Mouse (Mus musculus) stomach, postnatal 0 days (tissue): ENCODE data around the gene Kalrn. TPM values are rescaled to one million over a fixed set of nuclear protein-coding genes. Genes with fewer than 3 reads are reported as not detected.

Experiments
- ATAC-seq: fragments of 200-750 bp; cut with Nextera tagmentation; 2 replicates; pipeline ENCODE4 v1.8.0; 2017; ENCODE audit not compliant: low FRiP score, low TSS enrichment
- DNase-seq: peaks from one replicate; pipeline ENCODE4 v3.0.0-alpha.2; 2016; ENCODE audit warnings: low spot score
- H3K27ac ChIP-seq: fragments of 300-500 bp; sonication (generic); replicated peaks from 2 replicates; pipeline ENCODE4 v1.5.1; 2014; ENCODE audit warnings: mild to moderate bottlenecking, control low read depth
- H3K27me3 ChIP-seq: fragments of 300-500 bp; sonication (generic); 2 replicates; pipeline ENCODE4 v1.6.1; 2014; ENCODE audit warnings: low read length; ENCODE audit not compliant: control insufficient read depth, insufficient read depth
- H3K36me3 ChIP-seq: fragments of 300-500 bp; sonication (generic); 2 replicates; pipeline ENCODE4 v1.6.1; 2014; ENCODE audit warnings: low read length, mixed read lengths; ENCODE audit not compliant: control insufficient read depth, insufficient read depth
- H3K4me1 ChIP-seq: fragments of 300-500 bp; sonication (generic); replicated peaks from 2 replicates; pipeline ENCODE4 v1.6.1; 2014; ENCODE audit warnings: antibody characterized with exemption; ENCODE audit not compliant: control insufficient read depth, insufficient read depth
- H3K4me2 ChIP-seq: fragments of 300-500 bp; sonication (generic); replicated peaks from 2 replicates; pipeline ENCODE4 v1.6.1; 2014; ENCODE audit warnings: low read depth, mild to moderate bottlenecking, control low read depth, moderate library complexity
- H3K4me3 ChIP-seq: fragments of 300-500 bp; sonication (generic); 2 replicates; pipeline ENCODE4 v1.5.1; 2014; ENCODE audit warnings: low read depth, low read length, control low read depth
- H3K9ac ChIP-seq: fragments of 300-500 bp; sonication (generic); 2 replicates; pipeline ENCODE4 v1.6.1; 2014; ENCODE audit warnings: mild to moderate bottlenecking, low read length, control low read depth, mixed read lengths
- H3K9me3 ChIP-seq: fragments of 300-500 bp; sonication (generic); 2 replicates; pipeline ENCODE4 v1.6.1; 2016; ENCODE audit warnings: low read length; ENCODE audit not compliant: control insufficient read depth
- CTCF ChIP-seq: IDR thresholded peaks from 2 replicates; pipeline ENCODE4 v1.5.1; 2016; ENCODE audit warnings: antibody characterized with exemption, low read depth, mild to moderate bottlenecking, moderate library complexity
- EP300 ChIP-seq: optimal IDR thresholded peaks from 2 replicates; pipeline ENCODE3; 2016; ENCODE audit warnings: antibody characterized with exemption
- WGBS: fragments of 180-500 bp; shearing (Covaris S2); extraction: QIAGEN DNeasy Blood & Tissue Kit; methylation state at CpG from one replicate; pipeline ENCODE4 v1.1.7; 2014; 5-methylcytosine and 5-hydroxymethylcytosine counted together
- polyA plus RNA-seq: library from polyadenylated mRNA; unstranded; fragments of >200 nt; fragmentation: Nextera tagmentation; extraction: Ambion mirVana; gene quantifications from 2 replicates; pipeline ENCODE4 v1.2.1, GENCODE M21; 2015

Gene Kalrn
- polyA plus RNA-seq, 1 experiment from 2014 or later, result 14.4 TPM

GRCm38 (mm10) chr16:34163086-34163485, 410.2 kb downstream of the Kalrn start:
- no peak overlapping the region for H3K4me3 ChIP-seq
- no peak overlapping the region for H3K27ac ChIP-seq
- H3K9me3 ChIP-seq, result no peaks in the 10 kb centered on the region
- H3K4me1 ChIP-seq, result no peaks in the 10 kb centered on the region
- no peaks in the 10 kb centered on the region; the same call in 1 of the 2 replicates for H3K36me3 ChIP-seq
- no peak for DNase-seq
- no peak for TF ChIP-seq EP300
- TF ChIP-seq CTCF, result no peak
- 60% methylated on average over 9 of the region's 9 CpGs for WGBS
- H3K27me3 ChIP-seq, result no peaks in the 10 kb centered on the region
- no peak overlapping the region for H3K9ac ChIP-seq
- ATAC-seq, result no peak
- no peak overlapping the region for H3K4me2 ChIP-seq

GRCm38 (mm10) chr16:34159576-34159975, 413.8 kb downstream of the Kalrn start:
- Histone ChIP-seq H3K27me3 (no peaks in the 10 kb centered on the region), H3K4me1 (no peaks in the 10 kb centered on the region), H3K9ac (no peak overlapping the region), H3K4me2 (no peak overlapping the region), H3K36me3 (no peaks in the 10 kb centered on the region; the same call in 1 of the 2 replicates), H3K4me3 (no peak overlapping the region), H3K27ac (no peak overlapping the region), H3K9me3 (no peaks in the 10 kb centered on the region)
- no peak for ATAC-seq
- no peak for DNase-seq
- 90% methylated on average over 3 of the region's 3 CpGs for WGBS
- TF ChIP-seq CTCF (no peak), EP300 (no peak)

GRCm38 (mm10) chr16:34157386-34158135, 415.8 kb downstream of the Kalrn start:
- no peak for DNase-seq
- Histone ChIP-seq H3K27me3 (no peaks in the 10 kb centered on the region), H3K36me3 (no peaks in the 10 kb centered on the region), H3K9ac (no peak overlapping the region), H3K27ac (no peak overlapping the region), H3K9me3 (no peaks in the 10 kb centered on the region), H3K4me1 (no peaks in the 10 kb centered on the region), H3K4me2 (no peak overlapping the region), H3K4me3 (no peak overlapping the region)
- no peak for TF ChIP-seq CTCF
- no peak for TF ChIP-seq EP300
- 56% methylated on average over 4 of the region's 4 CpGs for WGBS
- no peak for ATAC-seq

GRCm38 (mm10) chr16:34155696-34156095, 417.6 kb downstream of the Kalrn start:
- H3K4me1 ChIP-seq, result no peaks in the 10 kb centered on the region
- 79% methylated on average over 3 of the region's 3 CpGs for WGBS
- H3K36me3 ChIP-seq, result no peaks in the 10 kb centered on the region
- no peak overlapping the region for H3K4me3 ChIP-seq
- no peak overlapping the region for H3K27ac ChIP-seq
- no peak overlapping the region for H3K9ac ChIP-seq
- ATAC-seq (no peak), DNase-seq (no peak)
- H3K27me3 ChIP-seq, result no peaks in the 10 kb centered on the region
- H3K4me2 ChIP-seq, result no peak overlapping the region
- TF ChIP-seq EP300, result no peak
- TF ChIP-seq CTCF, result no peak
- H3K9me3 ChIP-seq, result no peaks in the 10 kb centered on the region

- Histone ChIP-seq H3K4me3 (no peak overlapping the region), H3K36me3 (no peaks in the 10 kb centered on the region), H3K27me3 (no peaks in the 10 kb centered on the region), H3K9ac (no peak overlapping the region), H3K27ac (no peak overlapping the region), H3K4me2 (no peak overlapping the region), H3K9me3 (no peaks in the 10 kb centered on the region), H3K4me1 (no peaks in the 10 kb centered on the region)
- TF ChIP-seq EP300 (no peak), CTCF (no peak)
- ATAC-seq (no peak), DNase-seq (no peak)
- WGBS, result 87% methylated on average over 3 of the region's 3 CpGs
Observed at GRCm38 (mm10) chr16:34154903-34155302, 418.4 kb downstream of the Kalrn start.

GRCm38 (mm10) chr16:34151528-34152071, 421.7 kb downstream of the Kalrn start:
- TF ChIP-seq EP300, result no peak
- Histone ChIP-seq H3K4me2 (no peak overlapping the region), H3K4me1 (no peaks in the 10 kb centered on the region), H3K36me3 (no peaks in the 10 kb centered on the region), H3K27ac (no peak overlapping the region), H3K27me3 (no peaks in the 10 kb centered on the region), H3K4me3 (no peak overlapping the region), H3K9ac (no peak overlapping the region), H3K9me3 (no peaks in the 10 kb centered on the region)
- WGBS, result 67% methylated on average over 3 of the region's 3 CpGs
- no peak for ATAC-seq
- no peak for DNase-seq
